Mouse (Mus musculus) ovary, postnatal 14 days (tissue): Measurements from ENCODE around the gene Ube2cbp.

Experiments used
- DNase-seq: peaks from one replicate; pipeline ENCODE4 v3.0.0; 2022; ENCODE audit warnings: low spot score

Gene Ube2cbp

GRCm38 (mm10) chr9:86435510-86435909, 29.2 kb downstream of the Ube2cbp start:
- no peak for DNase-seq

DNA sequence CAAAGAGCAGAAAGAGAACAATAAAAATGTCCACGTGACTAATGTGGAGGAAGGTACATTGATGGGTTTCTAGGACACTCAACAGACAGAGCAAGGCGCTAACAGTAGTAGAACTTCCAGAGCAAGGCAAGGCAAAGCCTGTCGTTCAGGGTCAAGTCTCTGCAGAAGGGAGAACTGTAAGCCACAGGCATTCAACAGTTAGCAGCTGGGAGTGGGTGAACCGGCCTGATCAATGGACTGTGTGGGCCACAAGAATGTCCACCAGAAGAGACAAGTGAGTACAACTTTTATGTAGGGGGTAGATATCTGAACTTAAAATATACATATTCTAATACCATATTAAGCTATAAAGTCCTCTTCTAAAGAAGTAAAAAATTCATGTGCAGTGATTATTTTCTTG, 41.4 kb downstream of the Ube2cbp start:
- DNase-seq, result no peak

DNA sequence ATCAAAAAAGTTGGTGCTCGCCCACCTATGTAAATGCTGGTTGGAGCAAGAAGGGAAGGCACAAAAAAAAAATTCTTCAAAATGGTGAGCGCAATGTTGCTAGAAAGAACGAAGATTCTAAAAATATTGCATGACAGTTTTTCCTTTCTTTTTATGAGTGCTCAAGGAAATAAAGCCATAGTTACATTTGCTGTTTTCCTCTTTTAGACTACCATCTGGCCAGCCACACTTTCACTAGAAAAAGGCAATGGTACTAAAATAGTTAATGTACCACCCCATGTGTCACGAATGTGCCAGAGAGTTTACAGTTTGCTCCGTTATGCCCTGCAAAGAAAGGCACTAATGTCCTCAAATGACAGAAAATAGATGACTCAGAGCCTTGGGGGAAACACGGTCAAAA, 45.4 kb downstream of the Ube2cbp start:
- DNase-seq, result no peak

DNA sequence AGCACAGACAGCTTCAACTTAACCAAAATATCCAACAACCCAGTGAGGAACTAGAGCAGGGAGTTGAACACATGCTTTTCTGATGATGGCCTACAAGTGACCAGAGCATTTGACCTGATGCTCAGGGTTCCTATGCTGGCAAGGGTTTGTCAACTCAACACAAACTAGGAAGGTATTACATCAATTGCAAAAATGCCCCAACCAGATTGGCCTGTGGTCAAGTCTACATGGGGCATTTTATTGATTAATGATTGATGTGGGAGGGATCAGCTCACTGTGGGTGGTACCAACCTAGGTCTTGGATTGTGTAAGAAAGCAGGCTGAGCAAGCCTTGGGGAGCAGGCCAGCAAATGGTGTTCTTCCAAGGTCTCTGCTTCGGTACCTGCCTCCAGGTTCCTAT, 46.8 kb downstream of the Ube2cbp start:
- DNase-seq, result no peak

DNA sequence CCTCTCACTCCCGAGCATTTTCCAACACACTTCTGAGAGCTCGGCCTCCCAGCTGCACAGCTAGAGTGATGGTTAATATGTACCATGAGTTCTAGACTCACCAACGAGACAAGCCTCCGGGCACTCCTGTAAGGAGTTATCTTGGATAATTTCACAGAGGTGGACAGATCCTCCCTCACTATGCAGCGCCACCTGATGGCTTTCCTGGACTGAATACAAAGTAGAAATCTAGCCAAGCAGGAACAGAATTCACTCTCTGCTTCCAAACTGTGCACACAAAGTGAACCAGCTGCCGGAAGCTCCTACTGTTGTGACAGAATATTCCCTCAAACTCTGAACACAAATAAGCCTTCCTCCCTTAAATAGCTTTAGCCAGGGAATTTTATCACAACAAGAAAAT, 69.0 kb downstream of the Ube2cbp start:
- DNase-seq, result no peak

- no peak for DNase-seq
Observed at GRCm38 (mm10) chr9:86395012-86395411, 69.7 kb downstream of the Ube2cbp start.

DNA sequence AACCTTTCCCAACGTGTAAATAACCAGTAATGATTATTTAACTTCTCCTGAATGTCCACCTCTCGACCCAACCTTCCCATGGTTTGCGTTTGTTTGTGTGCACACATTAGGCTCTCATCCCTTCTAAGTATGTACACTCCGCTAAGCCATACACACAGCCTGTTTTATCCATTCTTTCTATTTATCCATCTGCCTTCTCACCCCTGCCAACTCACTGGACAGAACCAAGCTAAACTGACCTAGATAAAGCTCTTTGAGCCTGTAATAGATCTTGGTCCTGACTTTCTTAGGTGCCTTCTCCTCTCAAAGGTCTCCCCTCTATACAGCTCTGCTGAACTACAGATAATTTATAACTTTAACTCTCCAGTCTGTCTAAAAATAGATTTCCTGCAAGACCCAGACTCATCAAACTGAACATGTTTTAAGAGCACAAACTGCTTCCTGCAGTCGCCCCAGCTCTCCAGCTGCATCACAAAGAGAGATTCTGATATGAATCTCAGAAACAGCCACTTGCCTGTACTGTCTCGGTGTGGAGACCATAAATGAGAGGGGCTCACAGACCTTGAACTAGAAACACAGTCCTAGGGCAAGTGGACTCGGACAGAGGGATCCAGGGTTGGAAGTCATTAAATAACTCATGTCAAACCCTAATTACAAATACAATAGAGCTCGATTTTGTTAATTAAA, 71.0 kb downstream of the Ube2cbp start:
- DNase-seq, result no peak

DNA sequence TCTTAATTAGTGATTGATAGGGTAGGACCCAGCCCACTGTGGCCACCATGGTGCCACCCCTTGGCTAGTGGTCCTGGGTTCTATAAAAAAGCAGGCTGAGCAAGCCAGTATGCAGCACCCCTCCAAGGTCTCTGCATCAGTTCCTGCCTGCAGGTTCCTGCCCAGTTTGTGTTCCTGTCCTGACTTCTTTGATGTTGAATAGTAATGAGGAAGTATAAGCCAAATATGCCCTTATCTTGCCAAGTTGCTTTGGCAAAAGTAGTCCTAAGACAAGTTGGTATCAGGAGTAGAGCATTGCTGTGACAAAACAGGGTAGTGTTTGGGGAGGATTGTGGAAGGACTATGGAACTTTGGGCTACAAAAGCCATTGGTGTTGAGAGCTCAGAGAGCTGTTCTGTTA, 73.3 kb downstream of the Ube2cbp start:
- DNase-seq, result no peak

DNA sequence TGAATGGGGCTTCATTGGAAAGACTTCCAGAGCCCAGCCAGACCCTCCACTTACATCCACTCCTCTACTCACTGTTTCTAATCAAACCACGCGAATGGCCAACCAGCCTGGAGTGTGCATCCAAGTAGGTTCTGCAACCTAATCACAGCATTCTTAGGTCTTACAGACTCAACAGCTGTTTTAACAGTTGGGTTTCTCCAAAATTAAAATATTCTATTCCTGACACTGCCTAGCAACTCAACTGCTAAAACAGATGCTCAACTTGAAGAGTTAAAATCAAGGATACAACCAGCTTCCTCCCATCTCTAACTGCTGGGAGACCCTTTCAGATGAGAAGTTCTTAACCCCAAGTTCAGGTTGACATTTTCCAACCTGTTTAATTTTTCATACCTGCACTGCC, 74.0 kb downstream of the Ube2cbp start:
- DNase-seq, result no peak

DNA sequence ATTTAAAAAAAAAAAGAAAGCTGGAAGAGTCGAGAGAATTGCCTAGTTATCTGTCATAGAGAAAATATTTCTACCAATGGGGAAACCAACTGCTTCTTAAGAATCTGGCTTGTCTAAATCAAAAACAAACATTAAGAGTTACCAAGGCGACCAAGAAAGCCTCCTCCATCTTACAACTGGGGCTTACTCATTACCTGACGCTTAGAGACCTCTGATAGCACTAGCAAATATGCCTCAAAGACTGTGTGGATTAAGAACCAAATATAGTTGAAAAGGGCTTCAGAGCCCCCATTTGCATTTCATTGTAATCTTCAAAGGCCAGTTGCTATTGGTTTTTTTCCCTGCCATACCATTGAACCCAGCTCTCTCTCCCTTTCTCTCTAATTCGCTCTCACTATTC, 76.2 kb downstream of the Ube2cbp start:
- DNase-seq, result no peak

GRCm38 (mm10) chr9:86376923-86377322, 87.8 kb downstream of the Ube2cbp start:
- no peak for DNase-seq

DNA sequence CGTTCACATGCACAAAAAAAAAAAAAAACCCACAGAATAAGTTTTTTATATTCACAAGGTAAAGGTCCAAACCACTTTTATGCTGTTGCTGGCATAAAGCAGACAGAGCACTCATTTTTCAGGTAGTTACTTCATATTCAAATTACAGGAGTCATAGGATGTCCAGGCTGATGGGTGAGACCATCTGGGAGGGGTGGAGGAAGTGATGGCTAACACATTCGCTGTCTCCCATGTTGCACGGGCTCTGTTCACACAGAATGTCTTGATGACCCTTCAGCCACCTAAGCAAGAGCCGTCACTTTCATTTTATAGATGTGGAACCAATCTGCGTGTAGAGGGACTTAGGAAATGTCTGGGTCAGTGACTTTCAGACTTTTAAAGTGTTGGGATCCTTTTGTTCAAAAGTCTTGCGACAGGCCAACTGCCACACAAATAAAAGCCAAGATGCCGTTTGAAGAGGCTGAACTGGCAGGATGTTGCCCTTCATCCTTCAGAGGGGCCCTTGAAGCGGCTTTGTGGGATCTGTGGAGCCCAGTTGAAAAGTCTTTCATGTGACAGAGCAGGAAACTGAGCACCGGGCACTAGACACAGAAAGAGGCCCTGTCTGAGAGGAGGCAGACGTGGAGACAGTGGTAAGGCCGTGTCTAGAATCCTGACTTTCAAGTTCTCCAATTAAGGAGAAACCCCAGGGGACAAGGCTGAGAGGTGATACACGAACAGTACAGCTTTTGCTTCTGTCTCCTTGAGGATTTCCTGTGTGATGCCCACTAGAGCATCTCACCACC, 91.8 kb downstream of the Ube2cbp start:
- no peak for DNase-seq

DNA sequence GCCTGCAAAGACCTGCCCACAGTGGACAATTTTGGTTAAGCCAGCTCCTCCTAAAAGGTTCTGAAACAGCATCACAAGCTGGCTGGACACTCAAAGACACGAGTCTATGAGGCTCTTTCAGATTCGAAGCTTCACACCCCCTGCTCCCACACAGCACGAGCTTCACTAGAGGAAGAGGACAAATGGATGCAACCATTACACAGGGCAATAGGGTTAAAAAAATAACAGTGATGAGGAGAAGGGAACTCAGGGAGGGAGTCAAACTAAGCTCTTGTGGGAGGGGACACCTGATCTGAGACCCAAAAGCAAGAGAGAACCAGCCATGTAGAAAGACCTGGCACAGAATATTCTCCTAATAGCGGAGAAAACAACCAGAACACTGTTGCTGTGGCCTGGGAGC, 95.5 kb downstream of the Ube2cbp start:
- no peak for DNase-seq

DNA sequence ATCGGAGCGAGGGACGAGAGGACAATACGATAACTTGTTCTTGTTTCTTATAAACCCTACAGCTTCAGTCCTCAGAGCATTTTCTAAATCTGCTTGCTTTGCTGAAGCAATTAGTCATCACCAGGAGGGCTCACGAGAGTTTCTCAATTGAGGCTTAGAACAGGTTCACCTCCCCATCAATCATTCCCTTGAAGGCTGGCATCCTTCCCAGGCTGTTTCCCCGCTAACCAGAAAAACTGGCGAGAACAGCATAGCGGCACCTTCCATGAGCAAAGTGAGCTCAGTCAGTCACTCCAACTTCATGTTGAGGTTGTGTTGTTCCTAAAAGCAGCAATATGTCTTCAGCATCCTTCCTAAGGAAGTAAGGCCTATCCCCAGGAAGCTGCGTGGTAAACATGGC, 104.2 kb downstream of the Ube2cbp start:
- DNase-seq, result peak; percentile 36

- DNase-seq, result no peak
Observed at GRCm38 (mm10) chr9:86355851-86356250, 108.9 kb downstream of the Ube2cbp start.

- no peak for DNase-seq
Observed at GRCm38 (mm10) chr9:86351491-86351890, 113.3 kb downstream of the Ube2cbp start.

DNA sequence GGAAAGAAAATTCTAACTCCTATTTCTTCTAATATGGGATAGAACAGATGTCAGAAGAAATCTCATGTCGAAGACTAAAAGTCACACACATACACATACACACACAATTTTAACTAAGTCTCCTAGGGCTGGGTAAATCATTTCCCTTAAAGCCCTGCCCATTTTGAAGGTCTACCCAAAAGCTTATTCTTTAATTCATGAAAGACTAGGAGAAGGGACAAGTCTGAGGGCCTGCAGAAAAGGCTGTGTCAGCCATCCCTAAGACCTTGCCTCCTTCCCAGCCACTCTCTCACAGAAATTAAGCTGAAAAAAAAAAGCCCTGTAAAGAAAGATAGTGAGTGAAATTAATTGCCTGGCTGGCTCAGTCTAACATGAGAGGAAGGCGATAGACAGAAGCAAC, 128.0 kb downstream of the Ube2cbp start:
- DNase-seq, result no peak

DNA sequence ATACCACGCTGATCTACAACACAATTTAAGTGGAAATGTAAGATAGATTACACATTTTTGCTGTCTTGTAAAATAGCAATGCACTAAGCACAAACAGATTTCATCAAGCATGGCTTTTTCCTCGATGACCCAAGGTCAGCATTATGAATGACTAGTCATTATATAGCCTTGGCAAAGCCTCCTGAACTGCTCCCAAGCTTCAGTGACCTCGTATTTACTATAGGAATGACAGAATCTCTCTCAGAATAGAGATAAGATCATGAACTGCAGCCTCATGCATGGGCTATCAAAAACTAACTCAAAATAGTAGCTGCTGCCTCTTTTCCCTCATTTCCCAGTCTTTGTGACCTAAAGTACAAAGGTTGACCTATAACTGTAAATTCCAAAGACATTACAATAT, 128.4 kb downstream of the Ube2cbp start:
- no peak for DNase-seq

DNA sequence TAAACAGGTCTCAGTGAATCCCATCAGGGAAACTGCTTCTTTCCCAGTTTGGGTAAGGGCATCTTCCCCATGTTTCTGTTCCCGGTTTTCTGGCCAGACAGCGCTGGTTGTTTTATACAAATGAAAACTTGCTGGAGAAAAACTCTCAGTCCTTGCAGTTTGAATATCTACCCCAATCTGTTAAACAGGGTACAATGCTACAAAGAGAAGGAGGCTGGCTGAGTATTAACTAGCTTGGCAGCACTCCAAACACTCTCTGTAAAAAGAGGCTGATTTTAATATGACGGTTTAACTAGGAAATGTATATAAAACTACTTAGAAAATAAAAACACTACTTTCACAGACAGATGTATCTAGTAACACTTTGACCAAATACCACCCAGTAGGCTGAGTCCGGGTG, 129.2 kb downstream of the Ube2cbp start:
- DNase-seq, result no peak

GRCm38 (mm10) chr9:86334357-86334756, 130.4 kb downstream of the Ube2cbp start:
- DNase-seq, result no peak

DNA sequence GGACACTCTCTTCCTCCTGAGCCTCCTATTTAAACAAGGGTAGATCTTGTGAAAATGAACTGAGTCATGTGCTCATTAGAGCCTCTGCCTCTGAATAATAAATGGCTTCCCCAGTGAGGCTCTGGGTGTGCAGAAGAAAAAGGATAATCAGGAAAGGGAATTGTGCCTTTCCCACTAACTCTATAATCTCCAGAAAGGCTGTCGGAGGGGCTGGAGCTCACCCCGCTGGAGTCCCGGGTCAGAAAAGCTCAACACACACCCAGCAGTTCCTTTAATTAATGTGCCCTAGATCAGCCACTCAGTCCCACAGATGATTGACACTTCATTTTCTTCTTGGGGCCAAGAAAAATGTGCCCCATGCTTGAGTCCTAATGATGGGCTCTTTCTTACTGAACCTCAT, 134.2 kb downstream of the Ube2cbp start:
- DNase-seq, result no peak

GRCm38 (mm10) chr9:86328270-86328669, 136.5 kb downstream of the Ube2cbp start:
- no peak for DNase-seq

DNA sequence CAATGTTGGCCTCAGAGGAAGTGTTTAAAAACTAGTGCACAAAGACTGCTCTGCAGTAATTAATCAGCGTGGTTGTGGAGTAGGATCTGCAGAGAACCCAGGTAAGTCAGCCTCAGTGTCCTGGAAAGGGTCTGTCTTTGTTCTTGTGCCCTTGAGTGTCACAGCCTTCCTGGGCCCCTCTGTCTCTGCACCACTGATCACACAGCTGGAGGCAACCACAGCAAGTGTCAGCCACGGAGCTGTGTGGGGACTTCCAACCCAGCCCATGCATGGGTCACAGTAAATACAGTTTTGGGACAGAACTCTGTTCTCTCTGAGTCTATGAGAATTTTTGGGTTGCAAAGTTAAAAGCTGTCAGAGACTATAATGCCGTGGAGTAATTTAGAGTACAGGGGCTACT, 137.4 kb downstream of the Ube2cbp start:
- no peak for DNase-seq

- DNase-seq, result no peak
Observed at GRCm38 (mm10) chr9:86324772-86325171, 140.0 kb downstream of the Ube2cbp start.
